Mouse (Mus musculus): ENCODE data around the gene Tbc1d10c. TPM values are rescaled to one million over a fixed set of nuclear protein-coding genes. Genes with fewer than 3 reads are reported as not detected.

The Tbc1d10c gene
- polyA plus RNA-seq, 1 experiment from 2014 or later, result 0.58 TPM

GRCm38 (mm10) chr19:4147022-4147405 lies 44.1 kb downstream of the Tbc1d10c start:
- Histone ChIP-seq H3K9me3 (replicated peaks; ENCODE audit: control insufficient read depth, low read length, poor library complexity, severe bottlenecking) (no peaks in the 10 kb centered on the region), H3K4me2 (ENCODE audit: low read length) (no peak overlapping the region), H3K4me1 (ENCODE audit: control insufficient read depth, insufficient read depth, low read length) (peaks cover 15% of the 10 kb centered on the region), H3K27ac (ENCODE audit: low read length) (no peak overlapping the region), H3K9ac (ENCODE audit: low read depth, low read length) (no peak overlapping the region), H3K36me3 (ENCODE audit: control insufficient read depth, insufficient read depth, low read length) (peaks cover 2% of the 10 kb centered on the region; the same call in 1 of the 2 replicates), H3K27me3 (ENCODE audit: control insufficient read depth, insufficient read depth, low read depth, low read length) (no peaks in the 10 kb centered on the region), H3K4me3 (ENCODE audit: low read depth, low read length) (no peak overlapping the region)
- ATAC-seq, result no peak
- WGBS, result 30% methylated on average over 3 of the region's 3 CpGs

- H3K36me3 ChIP-seq (ENCODE audit: control insufficient read depth, insufficient read depth, low read length), result peaks cover 2% of the 10 kb centered on the region; the same call in 1 of the 2 replicates
- ATAC-seq, result no peak
- H3K9me3 ChIP-seq (replicated peaks; ENCODE audit: control insufficient read depth, low read length, poor library complexity, severe bottlenecking), result no peaks in the 10 kb centered on the region
- H3K9ac ChIP-seq (ENCODE audit: low read depth, low read length), result no peak overlapping the region
- H3K27me3 ChIP-seq (ENCODE audit: control insufficient read depth, insufficient read depth, low read depth, low read length), result no peaks in the 10 kb centered on the region
- H3K4me2 ChIP-seq (ENCODE audit: low read length), result no peak overlapping the region
- H3K4me1 ChIP-seq (ENCODE audit: control insufficient read depth, insufficient read depth, low read length), result peaks cover 15% of the 10 kb centered on the region
- 63% methylated on average over 12 of the region's 12 CpGs for WGBS
- no peak overlapping the region for H3K27ac ChIP-seq (ENCODE audit: low read length)
- no peak overlapping the region for H3K4me3 ChIP-seq (ENCODE audit: low read depth, low read length)
Observed at GRCm38 (mm10) chr19:4146366-4147021, 44.6 kb downstream of the Tbc1d10c start.

DNA sequence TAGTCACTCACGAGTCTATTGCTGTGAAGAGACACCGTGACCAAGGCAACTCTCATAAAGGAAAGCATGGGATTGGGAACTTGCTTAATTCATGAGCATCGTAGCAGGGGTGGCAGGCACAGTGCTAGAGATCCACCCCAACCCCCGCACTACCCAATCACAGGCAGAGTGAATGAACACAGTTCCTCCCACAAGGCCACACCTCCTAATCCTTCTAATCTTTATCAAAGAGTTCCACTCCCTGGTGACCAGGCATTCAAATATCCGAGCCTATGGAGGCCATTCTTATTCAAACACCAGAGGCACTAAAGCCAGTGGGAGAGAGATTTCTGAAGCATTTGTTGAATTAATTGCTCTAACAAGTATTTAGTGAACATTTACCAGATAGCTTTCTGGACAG lies 45.1 kb downstream of the Tbc1d10c start:
- WGBS, result 82% methylated on average over 5 of the region's 5 CpGs
- Histone ChIP-seq H3K4me2 (ENCODE audit: low read length) (no peak overlapping the region), H3K36me3 (ENCODE audit: control insufficient read depth, insufficient read depth, low read length) (peaks cover 2% of the 10 kb centered on the region; the same call in 1 of the 2 replicates), H3K27ac (ENCODE audit: low read length) (no peak overlapping the region), H3K4me3 (ENCODE audit: low read depth, low read length) (no peak overlapping the region), H3K27me3 (ENCODE audit: control insufficient read depth, insufficient read depth, low read depth, low read length) (no peaks in the 10 kb centered on the region), H3K9me3 (replicated peaks; ENCODE audit: control insufficient read depth, low read length, poor library complexity, severe bottlenecking) (no peaks in the 10 kb centered on the region), H3K4me1 (ENCODE audit: control insufficient read depth, insufficient read depth, low read length) (peaks cover 15% of the 10 kb centered on the region), H3K9ac (ENCODE audit: low read depth, low read length) (no peak overlapping the region)
- ATAC-seq, result no peak

- ATAC-seq, result no peak
- WGBS, result 86% methylated on average over 16 of the region's 16 CpGs
Observed at GRCm38 (mm10) chr19:4144550-4145498, 46.3 kb downstream of the Tbc1d10c start.

DNA sequence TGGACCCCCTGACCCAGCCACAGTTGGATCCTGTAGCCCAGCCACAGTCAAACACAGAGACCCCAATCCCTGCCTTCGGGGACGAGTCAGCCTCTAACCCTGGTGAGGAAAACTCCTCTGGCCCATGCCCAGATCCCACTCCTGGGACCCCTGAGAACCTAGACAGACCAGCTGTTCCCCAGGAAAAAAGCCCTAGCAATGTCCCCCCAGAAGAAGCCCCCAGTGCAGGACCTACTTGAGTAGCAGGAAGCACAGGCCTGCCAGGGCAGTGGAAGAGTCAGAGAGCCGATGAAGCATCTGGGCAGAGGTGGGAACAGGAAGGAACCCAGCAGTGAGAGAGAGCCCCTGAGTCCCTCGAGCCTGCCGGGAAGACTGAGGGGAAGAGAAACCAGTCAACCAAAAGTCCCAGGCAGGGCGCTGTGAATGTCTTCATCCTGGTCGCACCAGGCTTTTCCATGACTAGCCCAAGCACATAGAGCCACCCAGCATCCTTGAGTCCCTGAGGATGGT lies 47.3 kb downstream of the Tbc1d10c start, which contains the start of gene Cabp4:
Cabp4 (minus strand) TSS at position 275 of the 510 bp plus-strand sequence.
- H3K27me3 ChIP-seq (ENCODE audit: control insufficient read depth, insufficient read depth, low read depth, low read length), result no peaks in the 10 kb centered on the region
- 86% methylated on average over 7 of the region's 7 CpGs for WGBS

More at GRCm38 (mm10) chr19:4144550-4145498, 46.3 kb downstream of the Tbc1d10c start:
- Histone ChIP-seq H3K9me3 (replicated peaks; ENCODE audit: control insufficient read depth, low read length, poor library complexity, severe bottlenecking) (no peaks in the 10 kb centered on the region), H3K9ac (ENCODE audit: low read depth, low read length) (no peak overlapping the region), H3K4me1 (ENCODE audit: control insufficient read depth, insufficient read depth, low read length) (peaks cover 15% of the 10 kb centered on the region), H3K27ac (ENCODE audit: low read length) (no peak overlapping the region), H3K4me3 (ENCODE audit: low read depth, low read length) (no peak overlapping the region), H3K27me3 (ENCODE audit: control insufficient read depth, insufficient read depth, low read depth, low read length) (no peaks in the 10 kb centered on the region), H3K36me3 (ENCODE audit: control insufficient read depth, insufficient read depth, low read length) (no peaks in the 10 kb centered on the region), H3K4me2 (ENCODE audit: low read length) (no peak overlapping the region)

GRCm38 (mm10) chr19:4142416-4143173 lies 48.5 kb downstream of the Tbc1d10c start:
- ATAC-seq, result no peak

More for the DNA sequence above, 47.3 kb downstream of the Tbc1d10c start, which contains the start of gene Cabp4:
- H3K9me3 ChIP-seq (replicated peaks; ENCODE audit: control insufficient read depth, low read length, poor library complexity, severe bottlenecking), result no peaks in the 10 kb centered on the region
- no peak within 1 kb of the TSS for H3K9ac ChIP-seq (ENCODE audit: low read depth, low read length)
- H3K4me3 ChIP-seq (ENCODE audit: low read depth, low read length), result no peak within 1 kb of the TSS
- no peak within 1 kb of the TSS for H3K27ac ChIP-seq (ENCODE audit: low read length)
- no peaks in the 10 kb centered on the region for H3K36me3 ChIP-seq (ENCODE audit: control insufficient read depth, insufficient read depth, low read length)
- no peak within 1 kb of the TSS for H3K4me2 ChIP-seq (ENCODE audit: low read length)
- ATAC-seq, result no peak
- peaks cover 5% of the 10 kb centered on the region; the same call in 1 of the 2 replicates for H3K4me1 ChIP-seq (ENCODE audit: control insufficient read depth, insufficient read depth, low read length)

DNA sequence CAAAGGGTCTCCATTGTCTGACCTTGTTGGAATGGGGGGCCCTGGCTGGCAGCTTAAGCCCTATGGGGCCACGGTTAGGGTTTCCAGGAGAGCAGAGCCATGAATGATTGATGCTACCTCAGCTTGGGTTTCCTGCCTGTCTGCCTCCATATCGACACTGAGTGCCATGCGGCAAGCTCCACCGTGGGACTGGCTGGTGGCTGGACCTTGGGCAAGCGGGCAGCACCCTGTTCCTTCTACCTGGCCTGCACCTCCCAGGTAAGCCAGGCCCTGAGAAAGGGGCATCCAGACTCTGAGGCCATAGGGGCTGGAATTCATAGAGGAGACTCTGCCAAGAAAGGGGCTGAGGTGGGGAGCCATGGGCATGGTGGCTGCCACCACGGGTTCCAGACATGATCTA lies 50.9 kb downstream of the Tbc1d10c start:
- Histone ChIP-seq H3K9ac (ENCODE audit: low read depth, low read length) (no peak overlapping the region), H3K27me3 (ENCODE audit: control insufficient read depth, insufficient read depth, low read depth, low read length) (no peaks in the 10 kb centered on the region), H3K9me3 (replicated peaks; ENCODE audit: control insufficient read depth, low read length, poor library complexity, severe bottlenecking) (no peaks in the 10 kb centered on the region), H3K4me2 (ENCODE audit: low read length) (no peak overlapping the region), H3K36me3 (ENCODE audit: control insufficient read depth, insufficient read depth, low read length) (no peaks in the 10 kb centered on the region), H3K4me1 (ENCODE audit: control insufficient read depth, insufficient read depth, low read length) (no peaks in the 10 kb centered on the region; the same call in 1 of the 2 replicates), H3K27ac (ENCODE audit: low read length) (no peak overlapping the region), H3K4me3 (ENCODE audit: low read depth, low read length) (no peak overlapping the region)
- 90% methylated on average over 6 of the region's 6 CpGs for WGBS
- no peak for ATAC-seq

More at GRCm38 (mm10) chr19:4142416-4143173, 48.5 kb downstream of the Tbc1d10c start:
- Histone ChIP-seq H3K27ac (ENCODE audit: low read length) (no peak overlapping the region), H3K9ac (ENCODE audit: low read depth, low read length) (no peak overlapping the region), H3K27me3 (ENCODE audit: control insufficient read depth, insufficient read depth, low read depth, low read length) (no peaks in the 10 kb centered on the region), H3K4me3 (ENCODE audit: low read depth, low read length) (no peak overlapping the region), H3K4me2 (ENCODE audit: low read length) (no peak overlapping the region), H3K4me1 (ENCODE audit: control insufficient read depth, insufficient read depth, low read length) (no peaks in the 10 kb centered on the region; the same call in 1 of the 2 replicates), H3K9me3 (replicated peaks; ENCODE audit: control insufficient read depth, low read length, poor library complexity, severe bottlenecking) (no peaks in the 10 kb centered on the region), H3K36me3 (ENCODE audit: control insufficient read depth, insufficient read depth, low read length) (no peaks in the 10 kb centered on the region)
- WGBS, result 90% methylated on average over 18 of the region's 18 CpGs

GRCm38 (mm10) chr19:4139446-4139845 lies 51.6 kb downstream of the Tbc1d10c start, which contains the start of gene Gpr152:
TSS of gene Gpr152 (plus strand) at chr19:4139787.
- Histone ChIP-seq H3K4me3 (ENCODE audit: low read depth, low read length) (no peak within 1 kb of the TSS), H3K27me3 (ENCODE audit: control insufficient read depth, insufficient read depth, low read depth, low read length) (no peaks in the 10 kb centered on the region), H3K9me3 (replicated peaks; ENCODE audit: control insufficient read depth, low read length, poor library complexity, severe bottlenecking) (no peaks in the 10 kb centered on the region), H3K36me3 (ENCODE audit: control insufficient read depth, insufficient read depth, low read length) (no peaks in the 10 kb centered on the region), H3K4me2 (ENCODE audit: low read length) (no peak within 1 kb of the TSS), H3K27ac (ENCODE audit: low read length) (no peak within 1 kb of the TSS), H3K9ac (ENCODE audit: low read depth, low read length) (no peak within 1 kb of the TSS), H3K4me1 (ENCODE audit: control insufficient read depth, insufficient read depth, low read length) (no peaks in the 10 kb centered on the region; the same call in 1 of the 2 replicates)
- ATAC-seq, result no peak
- WGBS, result 57% methylated on average over 2 of the region's 2 CpGs

Measured in midbrain, embryonic 16.5 days (tissue).